Mouse (Mus musculus): ENCODE results near the gene Lrrk1.
A peak's percentile ranks its signal among the peaks of the same experiment; 100 is the strongest.
"Not testable (repeated sequence)": the region's sequence is repeated elsewhere in the genome, so short reads cannot be mapped to it uniquely, and the experiment has no call there.

Lrrk1 gene

GRCm38 (mm10) chr7:66195881-66196280 is 192.3 kb downstream of the Lrrk1 start:
- no peak for DNase-seq (ENCODE audit: low spot score in 2 of 2)

GRCm38 (mm10) chr7:66194511-66194910 is 193.6 kb downstream of the Lrrk1 start:
- peak; percentile 88 to 92 for DNase-seq (ENCODE audit: low spot score in 2 of 2)

GRCm38 (mm10) chr7:66190385-66190784 is 197.8 kb downstream of the Lrrk1 start:
- not testable (repeated sequence) for DNase-seq (ENCODE audit: low spot score in 2 of 2)

- no peak for DNase-seq (ENCODE audit: low spot score in 2 of 2)
Observed at GRCm38 (mm10) chr7:66187581-66188231, 200.4 kb downstream of the Lrrk1 start.

- peak; percentile 79 to 81 for DNase-seq (ENCODE audit: low spot score in 2 of 2)
Observed at GRCm38 (mm10) chr7:66185370-66185769, 202.8 kb downstream of the Lrrk1 start.

- no peak for DNase-seq (ENCODE audit: low spot score in 2 of 2)
Observed at GRCm38 (mm10) chr7:66184026-66184425, 204.1 kb downstream of the Lrrk1 start.

GRCm38 (mm10) chr7:66183404-66183803 is 204.7 kb downstream of the Lrrk1 start:
- no peak for DNase-seq (ENCODE audit: low spot score in 2 of 2)

- DNase-seq (ENCODE audit: low spot score in 2 of 2), result no peak
Observed at GRCm38 (mm10) chr7:66182075-66182715, 206.0 kb downstream of the Lrrk1 start.

GRCm38 (mm10) chr7:66180711-66181365 is 207.3 kb downstream of the Lrrk1 start:
- DNase-seq (ENCODE audit: low spot score in 2 of 2), result no peak

GRCm38 (mm10) chr7:66180260-66180659 is 207.9 kb downstream of the Lrrk1 start:
- peak; percentile 38 to 51 for DNase-seq (ENCODE audit: low spot score in 2 of 2)

GRCm38 (mm10) chr7:66179711-66180110 is 208.4 kb downstream of the Lrrk1 start:
- DNase-seq (ENCODE audit: low spot score in 2 of 2), result no peak

- no peak for DNase-seq (ENCODE audit: low spot score in 2 of 2)
Observed at GRCm38 (mm10) chr7:66179120-66179581, 209.0 kb downstream of the Lrrk1 start.

GRCm38 (mm10) chr7:66178101-66178500 is 210.0 kb downstream of the Lrrk1 start:
- DNase-seq (ENCODE audit: low spot score in 2 of 2), result no peak

- DNase-seq (ENCODE audit: low spot score in 2 of 2), result no peak
Observed at GRCm38 (mm10) chr7:66176929-66177328, 211.2 kb downstream of the Lrrk1 start.

All from spleen, postnatal 36 days (tissue).